Mouse (Mus musculus) adrenal gland, postnatal 25 days (tissue): ENCODE measurements around the gene Col6a6. TPM values are rescaled to one million over a fixed set of nuclear protein-coding genes. Genes with fewer than 3 reads are reported as not detected.

Source experiments
- DNase-seq: peaks from one replicate; pipeline ENCODE4 v3.0.0; 2021; ENCODE audit warnings: mixed read lengths
- total RNA-seq: library from RNA; stranded (reverse); gene quantifications from 2 replicates; pipeline ENCODE4 v1.2.3, GENCODE M21; 2021

Gene Col6a6
- total RNA-seq, 1 experiment from 2014 or later, result 1.2 TPM

GRCm38 (mm10) chr9:105800286-105800685 is 27.7 kb downstream of the Col6a6 start:
- DNase-seq, result no peak

- no peak for DNase-seq
Measured at GRCm38 (mm10) chr9:105796137-105796536, 31.8 kb downstream of the Col6a6 start.

GRCm38 (mm10) chr9:105794965-105795364 is 33.0 kb downstream of the Col6a6 start:
- DNase-seq, result no peak

GRCm38 (mm10) chr9:105791810-105792209 is 36.1 kb downstream of the Col6a6 start:
- DNase-seq, result no peak

GRCm38 (mm10) chr9:105788203-105788602 is 39.8 kb downstream of the Col6a6 start:
- DNase-seq, result no peak

GRCm38 (mm10) chr9:105787800-105788199 is 40.2 kb downstream of the Col6a6 start:
- no peak for DNase-seq

GRCm38 (mm10) chr9:105784026-105784425 is 43.9 kb downstream of the Col6a6 start:
- no peak for DNase-seq

GRCm38 (mm10) chr9:105780696-105781095 is 47.3 kb downstream of the Col6a6 start:
- DNase-seq, result no peak

GRCm38 (mm10) chr9:105778741-105779140 is 49.2 kb downstream of the Col6a6 start:
- no peak for DNase-seq

GRCm38 (mm10) chr9:105774878-105775277 is 53.1 kb downstream of the Col6a6 start:
- no peak for DNase-seq

GRCm38 (mm10) chr9:105774321-105774720 is 53.6 kb downstream of the Col6a6 start:
- DNase-seq, result no peak

- no peak for DNase-seq
Measured at GRCm38 (mm10) chr9:105771380-105771779, 56.6 kb downstream of the Col6a6 start.

GRCm38 (mm10) chr9:105770690-105771089 is 57.3 kb downstream of the Col6a6 start:
- DNase-seq, result no peak

GRCm38 (mm10) chr9:105765891-105766290 is 62.1 kb downstream of the Col6a6 start:
- DNase-seq, result no peak

- DNase-seq, result no peak
Measured at GRCm38 (mm10) chr9:105764681-105765080, 63.3 kb downstream of the Col6a6 start.

- DNase-seq, result no peak
Measured at GRCm38 (mm10) chr9:105764127-105764526, 63.8 kb downstream of the Col6a6 start.

- no peak for DNase-seq
Measured at GRCm38 (mm10) chr9:105763625-105764024, 64.3 kb downstream of the Col6a6 start.

GRCm38 (mm10) chr9:105762274-105762673 is 65.7 kb downstream of the Col6a6 start:
- no peak for DNase-seq

- no peak for DNase-seq
Measured at GRCm38 (mm10) chr9:105758861-105759260, 69.1 kb downstream of the Col6a6 start.

GRCm38 (mm10) chr9:105758173-105758765 is 69.7 kb downstream of the Col6a6 start:
- no peak for DNase-seq

GRCm38 (mm10) chr9:105754256-105754655 is 73.7 kb downstream of the Col6a6 start:
- no peak for DNase-seq

- no peak for DNase-seq
Measured at GRCm38 (mm10) chr9:105745861-105746260, 82.1 kb downstream of the Col6a6 start.

- no peak for DNase-seq
Measured at GRCm38 (mm10) chr9:105740413-105740812, 87.5 kb downstream of the Col6a6 start.

GRCm38 (mm10) chr9:105739446-105739845 is 88.5 kb downstream of the Col6a6 start:
- DNase-seq, result no peak

- DNase-seq, result peak; percentile 10
Measured at GRCm38 (mm10) chr9:105737448-105737847, 90.5 kb downstream of the Col6a6 start.
